In the genomic region with DNA sequence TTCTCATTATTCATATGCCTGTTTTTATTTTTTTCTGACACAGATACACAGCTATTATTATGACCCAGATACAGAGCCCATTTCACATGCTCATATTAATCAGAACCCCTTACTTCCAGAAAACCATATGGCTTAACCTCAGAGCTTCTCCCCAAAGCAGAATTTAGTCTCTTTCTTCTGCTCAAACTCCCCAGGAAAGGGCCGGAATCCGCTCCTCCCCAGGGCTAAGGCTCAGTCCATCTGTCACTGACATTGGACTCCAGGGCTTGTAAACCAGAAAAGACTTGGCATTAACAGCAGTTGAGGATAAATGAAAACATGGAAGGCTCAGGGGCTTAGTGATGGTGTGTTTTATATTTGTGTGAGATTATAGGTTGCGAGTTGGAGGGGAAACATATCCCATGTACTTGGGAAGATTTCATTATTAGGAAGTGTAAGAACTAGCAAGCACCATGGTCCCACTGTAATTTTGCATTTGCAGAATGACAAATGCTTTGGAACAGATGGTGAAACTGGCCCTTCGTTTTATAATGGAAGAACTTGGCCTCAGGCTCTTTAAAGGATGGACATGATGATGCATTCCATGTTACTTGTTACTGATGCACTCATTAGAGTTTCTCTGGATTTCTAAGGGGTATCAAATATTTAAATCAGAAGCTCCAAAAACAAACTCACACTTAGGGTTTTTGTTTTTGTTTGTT, we compare ENCODE assay signal across 16 mouse cellular contexts. TPM values are rescaled to one million over a fixed set of nuclear protein-coding genes. Genes with fewer than 3 reads are reported as not detected.
DNase-seq lines count a peak whose midpoint lies in the region; ATAC-seq lines count a peak whose summit lies in the region.
"Had no signal": no experiment of that assay in that cellular context is flagged by ENCODE, and none has a peak within 500 bp of the region (broad histone marks: within the 10 kb centered on the region; RNA-seq: fewer than 3 reads in every experiment).

No protein-coding gene starts in this region.

- DNase-seq in hindbrain, embryonic 11.5 days (ENCODE audit: low spot score) = no peak
- no peak for DNase-seq in hindbrain, embryonic 10.5 days (ENCODE audit: low spot score)
- DNase-seq in brain, adult 2 months (ENCODE audit: low read depth, low spot score) = peak; percentile 97
- DNase-seq in cerebellum, adult 11-12 months = peak; percentile 93
- peak; percentile 80 to 84 for DNase-seq in cerebellum, postnatal 36 days
- DNase-seq in thymus, postnatal 10 days (ENCODE audit: low spot score in 2 of 2) = no peak
- DNase-seq in urinary bladder, postnatal 14 days (ENCODE audit: low spot score) = no peak
- DNase-seq: embryo, embryonic 11 days; kidney, adult 2 months; kidney, postnatal 36 days; right cerebral cortex, postnatal 4 days had no signal

- H3K4me2 ChIP-seq in hindbrain, embryonic 11.5 days (replicated peaks; ENCODE audit: low read depth, low read length) = no peak overlapping the region
- no peak overlapping the region for H3K4me2 ChIP-seq in kidney, embryonic 15.5 days
- H3K4me2 ChIP-seq: heart, embryonic 12.5 days; liver, embryonic 11.5 days; lung, embryonic 15.5 days had no signal

- H3K9ac ChIP-seq in hindbrain, embryonic 11.5 days (ENCODE audit: low read depth, low read length) = no peak overlapping the region
- H3K9ac ChIP-seq in kidney, embryonic 15.5 days = no peak overlapping the region
- H3K9ac ChIP-seq: heart, embryonic 12.5 days; lung, embryonic 15.5 days had no signal

- 72% methylated on average over 4 of the region's 4 CpGs for WGBS in hindbrain, embryonic 11.5 days
- WGBS in hindbrain, embryonic 10.5 days = 74% methylated on average over 4 of the region's 4 CpGs
- WGBS in kidney, embryonic 15.5 days = 78% methylated on average over 4 of the region's 4 CpGs

- no peaks in the 10 kb centered on the region for H3K27me3 ChIP-seq in hindbrain, embryonic 11.5 days (ENCODE audit: control insufficient read depth, insufficient read depth, low read length)
- H3K27me3 ChIP-seq in hindbrain, embryonic 10.5 days (ENCODE audit: insufficient read depth, poor library complexity, severe bottlenecking) = no peaks in the 10 kb centered on the region
- peaks cover 12% of the 10 kb centered on the region; the same call in 1 of the 2 replicates for H3K27me3 ChIP-seq in kidney, embryonic 15.5 days
- H3K27me3 ChIP-seq: heart, embryonic 12.5 days; lung, embryonic 15.5 days had no signal

- H3K4me1 ChIP-seq in hindbrain, embryonic 11.5 days (replicated peaks; ENCODE audit: control insufficient read depth, insufficient read depth, low read length) = no peaks in the 10 kb centered on the region
- peaks cover 15% of the 10 kb centered on the region; the same call in 1 of the 2 replicates for H3K4me1 ChIP-seq in hindbrain, embryonic 10.5 days (replicated peaks)
- no peaks in the 10 kb centered on the region for H3K4me1 ChIP-seq in kidney, embryonic 15.5 days
- H3K4me1 ChIP-seq: lung, embryonic 15.5 days had no signal

- ATAC-seq in hindbrain, embryonic 11.5 days (ENCODE audit: low FRiP score) = peak; percentile 34; the same call in 1 of the 2 replicates
- no peak for ATAC-seq in kidney, embryonic 15.5 days (replicated peaks; ENCODE audit: low FRiP score)

- no peak overlapping the region for H3K4me3 ChIP-seq in hindbrain, embryonic 11.5 days (ENCODE audit: low read depth, low read length)
- no peak overlapping the region for H3K4me3 ChIP-seq in hindbrain, embryonic 10.5 days
- H3K4me3 ChIP-seq in kidney, embryonic 15.5 days (replicated peaks) = no peak overlapping the region
- H3K4me3 ChIP-seq: heart, embryonic 12.5 days; lung, embryonic 15.5 days had no signal

- H3K27ac ChIP-seq in hindbrain, embryonic 11.5 days (ENCODE audit: low read depth, low read length) = peak overlapping the region; percentile 30; the same call in 1 of the 2 replicates
- no peak overlapping the region for H3K27ac ChIP-seq in hindbrain, embryonic 10.5 days
- H3K27ac ChIP-seq in kidney, embryonic 15.5 days = no peak overlapping the region
- H3K27ac ChIP-seq: lung, embryonic 15.5 days had no signal

- no peaks in the 10 kb centered on the region for H3K36me3 ChIP-seq in hindbrain, embryonic 11.5 days (ENCODE audit: control insufficient read depth, insufficient read depth, low read length)
- H3K36me3 ChIP-seq in hindbrain, embryonic 10.5 days = no peaks in the 10 kb centered on the region; the same call in 1 of the 2 replicates
- no peaks in the 10 kb centered on the region for H3K36me3 ChIP-seq in kidney, embryonic 15.5 days
- H3K36me3 ChIP-seq: heart, embryonic 12.5 days; lung, embryonic 15.5 days had no signal

- H3K9me3 ChIP-seq in hindbrain, embryonic 11.5 days (ENCODE audit: control insufficient read depth, low read length) = no peaks in the 10 kb centered on the region
- no peaks in the 10 kb centered on the region for H3K9me3 ChIP-seq in hindbrain, embryonic 10.5 days
- H3K9me3 ChIP-seq in kidney, embryonic 15.5 days (replicated peaks) = no peaks in the 10 kb centered on the region
- H3K9me3 ChIP-seq: heart, embryonic 12.5 days; lung, embryonic 15.5 days had no signal

RNA-seq across cellular contexts. Expression of gene Cadm3, which starts 7.8 kb away (rescaled TPM):
- 29.8 and 30.7 TPM in 2 replicates for polyA plus RNA-seq in hindbrain, embryonic 11.5 days (2014; fragmentation: Nextera tagmentation; extraction: Ambion mirVana)
- 3.9 and 17.7 TPM in 2 replicates for polyA plus RNA-seq in hindbrain, embryonic 10.5 days (2016; fragmentation: Nextera tagmentation; extraction: Ambion mirVana)
- polyA plus RNA-seq in kidney, embryonic 15.5 days (2015; fragmentation: Nextera tagmentation; extraction: Ambion mirVana) = 0.71 and 1.3 TPM in 2 replicates

RNA-seq across cellular contexts. Expression of gene Aim2, which starts 9.1 kb away (rescaled TPM):
- polyA plus RNA-seq in hindbrain, embryonic 11.5 days (2014; fragmentation: Nextera tagmentation; extraction: Ambion mirVana) = 3.0 and 4.1 TPM in 2 replicates
- polyA plus RNA-seq in hindbrain, embryonic 10.5 days (2016; fragmentation: Nextera tagmentation; extraction: Ambion mirVana) = 3.9 and 4.8 TPM in 2 replicates
- polyA plus RNA-seq in kidney, embryonic 15.5 days (2015; fragmentation: Nextera tagmentation; extraction: Ambion mirVana) = 2.7 and 2.9 TPM in 2 replicates

RNA-seq across cellular contexts. Expression of gene Ackr1, which starts 26.2 kb away (rescaled TPM):
- 5.6 and 6.4 TPM in 2 replicates for polyA plus RNA-seq in hindbrain, embryonic 11.5 days (2014; fragmentation: Nextera tagmentation; extraction: Ambion mirVana)
- 2.3 and 2.4 TPM in 2 replicates for polyA plus RNA-seq in hindbrain, embryonic 10.5 days (2016; fragmentation: Nextera tagmentation; extraction: Ambion mirVana)
- 0.82 and 1.0 TPM in 2 replicates for polyA plus RNA-seq in kidney, embryonic 15.5 days (2015; fragmentation: Nextera tagmentation; extraction: Ambion mirVana)
- polyA plus RNA-seq: C2C12 had no signal

Comparison
In these comparisons a context has a peak if more than half of its experiments do, and no peak if none do; other contexts are left out.
1. DNase-seq: peak in brain, adult 2 months (single experiment), cerebellum, adult 11-12 months (single experiment) and cerebellum, postnatal 36 days (2 of 2); none in hindbrain, embryonic 11.5 days (single experiment), hindbrain, embryonic 10.5 days (single experiment), thymus, postnatal 10 days (0 of 2) and urinary bladder, postnatal 14 days (single experiment).